Mouse (Mus musculus) megakaryocyte, embryonic 14.5 days (primary cell): ENCODE measurements around the gene Fzd2. TPM values are rescaled to one million over a fixed set of nuclear protein-coding genes. Genes with fewer than 3 reads are reported as not detected.

Source experiments
- H3K27me3 ChIP-seq: replicated peaks from 2 replicates; pipeline ENCODE3; 2012; ENCODE audit warnings: inconsistent platforms
- H3K36me3 ChIP-seq: replicated peaks from 2 replicates; pipeline ENCODE3; 2012; ENCODE audit warnings: low read length, inconsistent platforms, mixed read lengths
- H3K4me1 ChIP-seq: 2 replicates; pipeline ENCODE4 v1.6.1; 2012; ENCODE audit warnings: inconsistent platforms
- H3K4me3 ChIP-seq: replicated peaks from 2 replicates; pipeline ENCODE3; 2012; ENCODE audit warnings: moderate library complexity, mild to moderate bottlenecking, inconsistent platforms
- H3K9me3 ChIP-seq: 2 replicates; pipeline ENCODE4 v1.6.1; 2012; ENCODE audit warnings: inconsistent platforms
- FLI1 ChIP-seq: IDR thresholded peaks from 2 replicates; pipeline ENCODE4 v1.6.1; 2012; ENCODE audit warnings: low read length, inconsistent platforms, mixed read lengths
- GATA1 ChIP-seq: IDR thresholded peaks from 3 replicates; pipeline ENCODE4 v1.6.1; 2012; ENCODE audit warnings: mixed read lengths, low read length, inconsistent platforms, borderline replicate concordance
- polyA plus RNA-seq: library from polyadenylated mRNA; stranded (reverse); fragments of >175 nt; gene quantifications from 2 replicates; pipeline ENCODE4 v1.2.3, GENCODE M21; 2012; ENCODE audit warnings: low replicate concordance; ENCODE audit not compliant: insufficient read depth

The Fzd2 gene
- polyA plus RNA-seq, 1 experiment = 1.2 TPM

GRCm38 (mm10) chr11:102632725-102633124 is 28.5 kb downstream of the Fzd2 start:
- Histone ChIP-seq H3K36me3 (no peaks in the 10 kb centered on the region), H3K9me3 (0 out of 2 replicates have a peak, but pooled peaks cover 3% of the 10 kb centered on the region), H3K4me3 (no peak overlapping the region), H3K27me3 (peaks cover 50% of the 10 kb centered on the region), H3K4me1 (peaks cover 7% of the 10 kb centered on the region; the same call in 1 of the 2 replicates)
- no peak for TF ChIP-seq GATA1
- no peak for TF ChIP-seq FLI1

GRCm38 (mm10) chr11:102633379-102633778 is 29.2 kb downstream of the Fzd2 start:
- Histone ChIP-seq H3K36me3 (no peaks in the 10 kb centered on the region), H3K9me3 (0 out of 2 replicates have a peak, but pooled peaks cover 3% of the 10 kb centered on the region), H3K4me3 (no peak overlapping the region), H3K27me3 (peaks cover 50% of the 10 kb centered on the region), H3K4me1 (peaks cover 7% of the 10 kb centered on the region; the same call in 1 of the 2 replicates)
- no peak for TF ChIP-seq GATA1
- no peak for TF ChIP-seq FLI1

- H3K27me3 ChIP-seq = peaks cover 44% of the 10 kb centered on the region
Observed at GRCm38 (mm10) chr11:102636887-102637286, 32.7 kb downstream of the Fzd2 start.

GRCm38 (mm10) chr11:102643891-102644382 is 39.7 kb downstream of the Fzd2 start:
- Histone ChIP-seq H3K4me1 (no peaks in the 10 kb centered on the region), H3K9me3 (no peaks in the 10 kb centered on the region), H3K4me3 (no peak overlapping the region), H3K27me3 (peaks cover 48% of the 10 kb centered on the region), H3K36me3 (no peaks in the 10 kb centered on the region)
- TF ChIP-seq GATA1 (no peak), FLI1 (no peak)

More at GRCm38 (mm10) chr11:102636887-102637286, 32.7 kb downstream of the Fzd2 start:
- Histone ChIP-seq H3K9me3 (0 out of 2 replicates have a peak, but pooled peaks cover 3% of the 10 kb centered on the region), H3K4me1 (peaks cover 7% of the 10 kb centered on the region; the same call in 1 of the 2 replicates), H3K4me3 (no peak overlapping the region), H3K36me3 (no peaks in the 10 kb centered on the region)
- no peak for TF ChIP-seq GATA1
- TF ChIP-seq FLI1 = no peak

DNA sequence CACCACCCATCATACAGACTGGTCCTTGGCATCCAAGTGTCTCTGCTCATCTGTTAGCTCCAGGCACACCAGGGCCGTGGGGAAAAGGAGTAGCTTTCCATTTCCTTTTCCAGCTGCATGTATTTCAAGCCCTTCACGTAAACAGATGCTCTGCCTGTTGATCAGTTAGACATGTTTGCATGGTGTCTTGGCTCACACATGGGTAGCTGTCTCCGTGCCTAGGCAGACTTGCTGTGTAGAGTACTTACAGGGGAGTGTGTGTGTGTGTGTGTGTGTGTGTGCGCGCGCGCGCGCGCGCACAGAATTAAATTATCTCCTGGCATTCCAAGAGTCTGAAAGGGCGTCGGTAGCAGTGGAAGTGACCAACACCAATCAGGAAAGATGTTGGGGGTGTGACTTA is 42.0 kb downstream of the Fzd2 start:
- Histone ChIP-seq H3K9me3 (no peaks in the 10 kb centered on the region), H3K4me1 (peaks cover under 1% of the 10 kb centered on the region; the same call in 1 of the 2 replicates), H3K4me3 (no peak overlapping the region), H3K36me3 (no peaks in the 10 kb centered on the region), H3K27me3 (peaks cover 53% of the 10 kb centered on the region)
- TF ChIP-seq GATA1 (no peak), FLI1 (no peak)

GRCm38 (mm10) chr11:102647885-102648284 is 43.7 kb downstream of the Fzd2 start:
- Histone ChIP-seq H3K9me3 (no peaks in the 10 kb centered on the region), H3K4me3 (no peak overlapping the region), H3K4me1 (peaks cover 6% of the 10 kb centered on the region; the same call in 1 of the 2 replicates), H3K36me3 (no peaks in the 10 kb centered on the region), H3K27me3 (peaks cover 50% of the 10 kb centered on the region)
- no peak for TF ChIP-seq FLI1
- TF ChIP-seq GATA1 = no peak

DNA sequence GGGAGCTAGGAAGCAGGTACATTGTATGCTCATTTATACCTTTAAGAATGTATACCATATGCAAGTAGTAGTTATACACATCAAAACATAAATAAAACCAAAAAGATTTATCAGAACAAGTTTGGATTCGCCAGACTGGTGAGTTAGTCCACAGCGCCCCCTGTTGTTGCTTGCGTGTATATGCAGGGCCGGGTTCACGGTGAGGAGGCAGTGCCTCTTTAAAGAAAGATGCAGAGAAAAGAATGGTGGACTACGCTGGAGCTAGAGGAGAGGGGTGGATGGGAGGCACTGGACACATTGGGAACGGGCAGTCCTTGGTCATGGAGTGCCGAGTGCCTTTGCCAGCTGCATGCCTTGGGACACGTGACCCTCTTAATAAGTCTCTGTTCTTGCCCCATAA is 47.2 kb downstream of the Fzd2 start:
- H3K36me3 ChIP-seq = no peaks in the 10 kb centered on the region
- no peak for TF ChIP-seq GATA1
- no peaks in the 10 kb centered on the region for H3K9me3 ChIP-seq
- peak overlapping the region; percentile 75 for H3K4me3 ChIP-seq
- H3K27me3 ChIP-seq = peaks cover 31% of the 10 kb centered on the region
- H3K4me1 ChIP-seq = peaks cover 12% of the 10 kb centered on the region

DNA sequence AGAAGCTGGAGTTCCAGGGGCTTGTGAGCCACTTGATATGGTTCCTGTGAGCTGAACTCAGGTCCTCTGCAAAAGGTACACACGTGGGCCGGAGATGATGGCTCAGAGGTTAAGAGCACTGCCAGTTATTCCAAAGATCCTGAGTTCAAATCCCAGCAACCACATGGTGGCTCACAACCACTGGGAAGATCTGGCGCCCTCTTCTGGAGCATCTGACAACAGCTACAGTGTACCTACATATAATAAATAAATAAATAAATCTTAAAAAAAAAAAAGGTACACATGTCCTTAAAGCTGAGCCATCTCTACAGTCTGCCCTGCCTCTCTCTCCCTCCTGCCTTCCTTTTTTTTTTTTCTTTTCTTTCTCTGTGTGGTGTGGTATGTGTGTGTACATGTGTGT is 48.6 kb downstream of the Fzd2 start:
- TF ChIP-seq GATA1 = no peak
- TF ChIP-seq FLI1 = no peak
- no peak overlapping the region for H3K4me3 ChIP-seq
- peaks cover 24% of the 10 kb centered on the region for H3K4me1 ChIP-seq
- H3K36me3 ChIP-seq = no peaks in the 10 kb centered on the region
- no peaks in the 10 kb centered on the region for H3K9me3 ChIP-seq
- H3K27me3 ChIP-seq = peaks cover 22% of the 10 kb centered on the region

DNA sequence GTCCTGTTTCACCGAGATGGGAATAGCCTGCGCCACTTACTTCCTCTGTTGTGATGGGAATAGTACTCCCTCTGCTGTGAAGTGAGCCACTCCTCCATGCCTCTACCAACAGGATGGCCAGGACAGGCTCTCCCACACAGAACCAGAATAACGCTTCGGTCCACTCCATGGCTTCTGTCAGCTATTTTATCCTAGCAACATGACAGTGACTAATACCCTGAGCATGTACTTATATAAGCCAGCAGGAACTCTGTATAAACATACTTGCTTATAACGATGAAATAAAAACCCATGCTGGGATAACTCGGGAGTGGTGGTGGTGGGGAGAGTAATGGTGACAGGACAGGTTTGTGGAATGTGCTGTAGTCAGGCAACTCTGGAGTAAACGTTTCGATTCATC is 51.7 kb downstream of the Fzd2 start:
- Histone ChIP-seq H3K27me3 (peaks cover 8% of the 10 kb centered on the region), H3K9me3 (0 out of 2 replicates have a peak, but pooled peaks cover 6% of the 10 kb centered on the region), H3K4me3 (no peak overlapping the region), H3K36me3 (no peaks in the 10 kb centered on the region), H3K4me1 (peaks cover 24% of the 10 kb centered on the region)
- TF ChIP-seq GATA1 = no peak
- no peak for TF ChIP-seq FLI1

GRCm38 (mm10) chr11:102656326-102656926 is 52.2 kb downstream of the Fzd2 start:
- no peaks in the 10 kb centered on the region for H3K36me3 ChIP-seq
- TF ChIP-seq GATA1 = no peak
- H3K9me3 ChIP-seq = 0 out of 2 replicates have a peak, but pooled peaks cover 6% of the 10 kb centered on the region
- H3K27me3 ChIP-seq = peaks cover 8% of the 10 kb centered on the region
- peaks cover 21% of the 10 kb centered on the region for H3K4me1 ChIP-seq
- peak overlapping the region; percentile 78 for H3K4me3 ChIP-seq

- Histone ChIP-seq H3K9me3 (0 out of 2 replicates have a peak, but pooled peaks cover 6% of the 10 kb centered on the region), H3K4me3 (peak overlapping the region; percentile 78), H3K27me3 (peaks cover 7% of the 10 kb centered on the region), H3K36me3 (no peaks in the 10 kb centered on the region), H3K4me1 (peaks cover 18% of the 10 kb centered on the region)
- TF ChIP-seq FLI1 (no peak), GATA1 (no peak)
Observed at GRCm38 (mm10) chr11:102656931-102657330, 52.7 kb downstream of the Fzd2 start.

Other genes starting within 250 kb of the Fzd2 start
- 0.13 and 2.8 TPM in 2 replicates for gene Slc4a1, start 238.2 kb upstream of the Fzd2 start, polyA plus RNA-seq
- gene Rundc3a, start 211.0 kb upstream of the Fzd2 start, polyA plus RNA-seq = 3.8 and 6.6 TPM in 2 replicates
- 164 and 165 TPM in 2 replicates for gene Slc25a39, start 196.4 kb upstream of the Fzd2 start, polyA plus RNA-seq
- gene Grn, start 174.1 kb upstream of the Fzd2 start, polyA plus RNA-seq = 44.1 and 152 TPM in 2 replicates
- 1.7 and 1.8 TPM in 2 replicates for gene Fam171a2, start 156.7 kb upstream of the Fzd2 start, polyA plus RNA-seq
- 3,342 and 4,614 TPM in 2 replicates for gene Itga2b, start 134.3 kb upstream of the Fzd2 start, polyA plus RNA-seq
- gene Gpatch8, start 48.0 kb upstream of the Fzd2 start, polyA plus RNA-seq = 5.7 and 12.6 TPM in 2 replicates
- not detected in 2 replicates for gene Gm11627, start 24.9 kb upstream of the Fzd2 start, polyA plus RNA-seq
- not detected in 2 replicates for gene Meioc, start 59.3 kb downstream of the Fzd2 start, polyA plus RNA-seq
- gene Ccdc43, start 93.4 kb downstream of the Fzd2 start, polyA plus RNA-seq = 3.3 TPM in 1 of 2 replicates, not detected in the other
- gene Adam11, start 157.0 kb downstream of the Fzd2 start, polyA plus RNA-seq = 0.78 TPM in 1 of 2 replicates, not detected in the other
- not detected in 2 replicates for gene Gjc1, start 215.3 kb downstream of the Fzd2 start, polyA plus RNA-seq
- gene Higd1b, start 231.5 kb downstream of the Fzd2 start, polyA plus RNA-seq = not detected in 2 replicates